Mouse (Mus musculus): Measurements from ENCODE around the gene Gipr. TPM values are rescaled to one million over a fixed set of nuclear protein-coding genes. Genes with fewer than 3 reads are reported as not detected.
A peak's percentile ranks its signal among the peaks of the same experiment; 100 is the strongest.

The Gipr gene
- polyA plus RNA-seq, 1 experiment from 2014 or later, result 6.6 TPM

DNA sequence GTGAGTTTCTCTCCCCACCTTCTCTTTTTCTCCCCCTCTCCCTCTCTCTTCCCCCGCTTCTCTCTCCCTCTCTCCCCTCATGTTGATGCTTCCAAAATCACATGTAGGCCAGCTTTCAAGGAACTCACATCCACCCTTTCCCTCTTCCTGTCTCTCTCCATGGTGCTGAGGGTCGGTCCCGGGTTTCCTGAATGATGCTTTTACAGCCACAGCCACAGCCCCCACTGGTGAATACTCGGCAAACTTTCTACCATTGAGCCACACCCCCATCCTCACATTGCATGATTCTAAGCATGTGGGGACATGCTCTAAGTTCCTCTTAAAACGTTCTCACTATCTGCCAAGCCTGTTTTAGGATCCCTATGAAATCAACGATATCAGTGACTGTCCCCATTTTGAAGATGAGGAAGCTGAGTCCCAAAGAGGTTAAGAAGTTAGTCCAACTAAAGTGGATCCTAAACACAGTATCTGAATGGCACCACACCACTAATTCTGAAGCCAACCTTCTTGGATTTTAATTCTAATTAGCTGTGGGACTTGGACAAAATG, 18.4 kb downstream of the Gipr start:
- Histone ChIP-seq H3K4me3 (peak overlapping the region; percentile 70; the same call in 1 of the 2 replicates), H3K27me3 (no peaks in the 10 kb centered on the region), H3K4me1 (peaks cover 31% of the 10 kb centered on the region), H3K9ac (peak overlapping the region; percentile 34), H3K9me3 (replicated peaks) (no peaks in the 10 kb centered on the region), H3K36me3 (ENCODE audit: poor library complexity, severe bottlenecking) (peaks cover 20% of the 10 kb centered on the region), H3K27ac (no peak overlapping the region), H3K4me2 (peak overlapping the region; percentile 86)
- no peak for ATAC-seq
- 56% methylated on average over 6 of the region's 6 CpGs for WGBS

DNA sequence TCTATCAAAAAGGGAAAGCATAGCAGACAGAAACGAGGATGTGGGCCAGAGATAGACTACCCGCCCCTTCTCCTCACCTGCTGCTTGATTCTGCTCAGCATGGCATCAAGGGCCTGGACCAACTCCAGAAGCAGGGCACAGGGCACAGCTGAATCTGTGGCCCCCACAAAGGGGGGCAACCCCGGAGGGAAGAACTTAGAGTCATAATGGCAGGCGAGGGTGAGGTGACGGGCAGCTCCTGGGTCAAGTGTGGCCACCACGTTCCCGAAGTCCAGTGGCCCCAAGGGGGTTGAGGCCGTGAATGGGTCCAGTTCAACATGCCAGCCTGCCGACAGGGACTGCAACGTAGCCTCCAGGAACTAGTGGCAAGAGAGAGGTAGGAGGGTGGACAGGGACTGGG, 19.1 kb downstream of the Gipr start:
- Histone ChIP-seq H3K9me3 (replicated peaks) (no peaks in the 10 kb centered on the region), H3K4me1 (peaks cover 31% of the 10 kb centered on the region), H3K9ac (no peak overlapping the region), H3K36me3 (ENCODE audit: poor library complexity, severe bottlenecking) (peaks cover 19% of the 10 kb centered on the region), H3K4me2 (no peak overlapping the region), H3K4me3 (no peak overlapping the region), H3K27me3 (no peaks in the 10 kb centered on the region), H3K27ac (no peak overlapping the region)
- no peak for ATAC-seq
- WGBS, result 90% methylated on average over 10 of the region's 10 CpGs

DNA sequence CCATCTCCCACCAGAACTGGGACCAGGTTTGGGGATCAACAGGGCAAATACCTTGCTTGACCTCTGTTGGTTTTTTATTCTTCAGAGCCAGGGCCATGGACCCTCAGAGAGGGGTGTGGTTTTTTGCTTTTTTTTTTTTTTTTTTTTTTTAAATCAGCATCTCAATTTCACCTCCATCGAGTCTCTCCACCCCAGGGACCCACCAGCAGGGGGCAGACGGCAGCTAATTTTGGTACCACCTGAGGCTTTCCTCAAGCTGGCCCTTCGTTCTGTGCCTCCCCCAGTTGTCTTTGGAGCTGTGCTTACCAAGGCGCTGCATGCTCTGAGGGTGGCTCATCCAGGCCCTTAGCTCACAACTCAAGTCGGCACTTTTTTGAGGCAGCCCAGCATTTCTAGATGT, 28.5 kb downstream of the Gipr start:
- no peak for ATAC-seq
- 46% methylated on average over 5 of the region's 5 CpGs for WGBS
- Histone ChIP-seq H3K27ac (no peak overlapping the region), H3K4me3 (no peak overlapping the region), H3K9me3 (replicated peaks) (no peaks in the 10 kb centered on the region), H3K27me3 (no peaks in the 10 kb centered on the region), H3K4me1 (no peaks in the 10 kb centered on the region), H3K4me2 (no peak overlapping the region), H3K36me3 (ENCODE audit: poor library complexity, severe bottlenecking) (peaks cover 78% of the 10 kb centered on the region), H3K9ac (no peak overlapping the region)

DNA sequence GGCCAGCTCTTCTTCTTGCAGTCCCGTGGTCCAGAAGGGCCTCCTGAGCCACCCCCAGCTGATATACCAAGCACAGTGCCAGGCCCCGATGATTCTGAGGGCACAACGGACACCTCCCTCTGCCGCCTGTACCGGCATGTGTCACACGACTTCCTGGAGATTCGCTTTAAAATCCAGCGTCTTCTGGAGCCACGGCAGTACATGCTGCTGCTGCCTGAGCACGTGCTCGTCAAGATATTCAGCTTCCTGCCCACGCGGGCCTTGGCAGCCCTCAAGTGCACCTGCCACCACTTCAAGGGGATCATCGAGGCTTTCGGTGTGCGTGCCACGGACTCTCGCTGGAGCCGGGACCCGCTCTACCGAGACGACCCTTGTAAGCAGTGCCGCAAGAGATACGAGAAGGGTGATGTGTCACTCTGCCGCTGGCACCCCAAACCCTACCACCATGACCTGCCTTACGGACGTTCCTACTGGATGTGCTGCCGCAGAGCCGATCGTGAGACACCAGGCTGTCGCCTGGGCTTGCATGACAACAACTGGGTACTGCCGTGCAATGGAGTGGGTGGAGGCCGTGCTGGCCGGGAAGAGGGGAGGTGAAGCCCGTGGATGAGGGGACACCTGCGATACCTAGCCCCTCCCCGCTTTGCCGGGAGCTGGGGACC, 29.1 kb downstream of the Gipr start:
- WGBS, result 94% methylated on average over 38 of the region's 38 CpGs

DNA sequence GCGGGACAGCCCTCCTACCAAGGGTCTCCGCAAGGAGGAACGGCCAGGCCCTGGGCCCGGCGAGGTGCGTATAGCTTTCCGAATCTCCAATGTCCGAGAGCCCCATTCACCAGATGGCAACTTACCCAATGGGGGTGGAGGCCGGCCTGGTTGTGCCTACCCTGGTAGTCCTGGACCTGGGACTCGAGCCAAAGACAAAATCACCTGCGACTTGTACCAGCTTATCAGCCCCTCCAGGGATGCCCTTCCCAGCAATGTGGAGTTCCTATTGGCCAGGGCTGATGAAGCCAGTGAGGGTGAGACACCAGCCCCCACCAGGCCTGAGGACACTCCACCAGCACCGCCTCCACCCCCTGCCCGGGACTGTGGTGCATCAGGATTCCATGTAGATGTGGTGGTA, 29.8 kb downstream of the Gipr start:
- H3K27ac ChIP-seq, result no peak overlapping the region
- no peak for ATAC-seq
- no peaks in the 10 kb centered on the region for H3K27me3 ChIP-seq
- H3K36me3 ChIP-seq (ENCODE audit: poor library complexity, severe bottlenecking), result peaks cover 68% of the 10 kb centered on the region
- no peaks in the 10 kb centered on the region for H3K9me3 ChIP-seq (replicated peaks)
- 96% methylated on average over 13 of the region's 13 CpGs for WGBS
- H3K4me2 ChIP-seq, result no peak overlapping the region
- H3K9ac ChIP-seq, result no peak overlapping the region
- H3K4me1 ChIP-seq, result peaks cover 6% of the 10 kb centered on the region; the same call in 1 of the 2 replicates
- no peak overlapping the region for H3K4me3 ChIP-seq

More for the DNA sequence above, 29.1 kb downstream of the Gipr start:
- Histone ChIP-seq H3K9me3 (replicated peaks) (no peaks in the 10 kb centered on the region), H3K27ac (no peak overlapping the region), H3K27me3 (no peaks in the 10 kb centered on the region), H3K4me1 (peaks cover 4% of the 10 kb centered on the region; the same call in 1 of the 2 replicates), H3K4me2 (no peak overlapping the region), H3K36me3 (ENCODE audit: poor library complexity, severe bottlenecking) (peaks cover 74% of the 10 kb centered on the region), H3K9ac (no peak overlapping the region), H3K4me3 (no peak overlapping the region)
- ATAC-seq, result 0 out of 2 replicates have a peak, but pooled peaks have one; percentile 25

DNA sequence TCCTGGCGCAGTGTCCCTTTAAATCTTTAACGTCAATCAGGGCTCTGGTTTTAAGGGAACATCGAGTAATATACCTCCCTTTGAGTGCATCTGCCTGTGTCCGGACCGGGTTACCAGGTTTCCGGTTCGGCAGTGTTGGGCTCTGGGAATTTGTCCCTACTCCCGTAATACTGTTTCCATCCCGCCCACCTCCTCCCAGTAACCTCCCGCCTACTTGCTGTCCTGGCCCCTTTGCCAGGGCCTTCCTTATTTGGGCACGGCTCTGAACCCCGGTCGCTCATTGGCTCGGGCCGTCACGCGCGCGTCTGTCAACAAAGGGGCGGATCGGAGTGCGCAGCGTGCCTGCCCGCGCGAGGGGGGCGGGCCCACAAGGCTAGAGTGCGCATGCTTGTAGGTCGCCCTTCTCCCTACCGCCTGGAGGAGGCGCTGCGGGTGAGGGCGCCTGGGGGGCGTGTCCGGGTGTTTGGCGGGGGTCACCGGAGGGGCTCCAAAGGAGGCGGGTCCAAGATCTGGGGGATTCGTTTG, 34.5 kb downstream of the Gipr start:
- Histone ChIP-seq H3K4me1 (peaks cover 15% of the 10 kb centered on the region), H3K9ac (peak overlapping the region; percentile 62), H3K4me3 (peak overlapping the region; percentile 46), H3K27ac (peak overlapping the region; percentile 86), H3K4me2 (peak overlapping the region; percentile 69), H3K27me3 (no peaks in the 10 kb centered on the region), H3K36me3 (ENCODE audit: poor library complexity, severe bottlenecking) (peaks cover 30% of the 10 kb centered on the region), H3K9me3 (replicated peaks) (no peaks in the 10 kb centered on the region)
- peak; percentile 99 for ATAC-seq
- WGBS, result under 1% methylated on average over 39 of the region's 39 CpGs

DNA sequence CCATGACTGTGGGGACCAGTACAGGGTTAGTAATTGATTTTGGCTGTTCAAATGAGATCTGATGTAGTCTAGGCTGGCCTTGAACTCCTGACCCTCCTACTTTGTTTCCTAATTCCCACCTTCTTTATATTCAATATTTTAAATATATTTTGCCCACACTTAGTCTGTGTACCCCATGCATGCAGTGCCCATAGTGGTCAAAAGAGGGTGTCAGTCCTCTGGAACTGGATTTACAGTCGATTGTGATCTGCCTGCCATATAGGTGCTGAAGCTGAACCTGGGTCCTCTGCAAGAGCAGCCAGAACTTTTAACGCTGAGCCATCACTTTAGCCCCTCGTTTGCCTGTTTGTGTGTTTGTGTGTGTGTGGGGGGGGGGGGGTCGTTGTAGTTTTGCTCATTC, 35.3 kb downstream of the Gipr start:
- Histone ChIP-seq H3K36me3 (ENCODE audit: poor library complexity, severe bottlenecking) (peaks cover 25% of the 10 kb centered on the region), H3K27me3 (no peaks in the 10 kb centered on the region), H3K4me1 (peaks cover 15% of the 10 kb centered on the region), H3K9me3 (replicated peaks) (no peaks in the 10 kb centered on the region), H3K4me3 (peak overlapping the region; percentile 46), H3K27ac (peak overlapping the region; percentile 86), H3K9ac (no peak overlapping the region; the same call in 1 of the 2 replicates), H3K4me2 (peak overlapping the region; percentile 69)
- no peak for ATAC-seq
- 34% methylated on average over 4 of the region's 4 CpGs for WGBS

DNA sequence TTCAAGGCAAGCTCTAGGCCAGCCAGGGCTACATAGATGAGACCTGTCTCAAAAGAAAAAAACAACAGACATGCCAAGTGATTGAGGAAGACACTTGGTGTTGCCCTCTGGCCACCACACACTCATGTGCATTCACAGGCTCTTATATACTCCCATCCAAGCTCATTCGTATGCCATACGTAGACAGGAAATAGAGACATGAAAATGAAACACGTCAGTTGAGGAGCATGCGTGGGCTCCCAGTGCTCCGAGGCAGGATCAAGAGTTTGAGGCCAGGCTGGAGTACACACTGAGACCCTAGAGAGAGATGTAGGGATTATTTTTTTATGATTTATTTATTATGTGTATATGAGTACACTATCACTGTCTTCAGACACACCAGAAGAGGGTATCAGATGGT, 36.5 kb downstream of the Gipr start:
- no peak overlapping the region for H3K27ac ChIP-seq
- 93% methylated on average over 5 of the region's 5 CpGs for WGBS
- no peak overlapping the region for H3K4me2 ChIP-seq
- H3K9me3 ChIP-seq (replicated peaks), result no peaks in the 10 kb centered on the region
- no peak for ATAC-seq
- H3K27me3 ChIP-seq, result no peaks in the 10 kb centered on the region
- H3K4me1 ChIP-seq, result peaks cover 15% of the 10 kb centered on the region
- H3K9ac ChIP-seq, result no peak overlapping the region
- H3K36me3 ChIP-seq (ENCODE audit: poor library complexity, severe bottlenecking), result peaks cover 12% of the 10 kb centered on the region
- no peak overlapping the region for H3K4me3 ChIP-seq

DNA sequence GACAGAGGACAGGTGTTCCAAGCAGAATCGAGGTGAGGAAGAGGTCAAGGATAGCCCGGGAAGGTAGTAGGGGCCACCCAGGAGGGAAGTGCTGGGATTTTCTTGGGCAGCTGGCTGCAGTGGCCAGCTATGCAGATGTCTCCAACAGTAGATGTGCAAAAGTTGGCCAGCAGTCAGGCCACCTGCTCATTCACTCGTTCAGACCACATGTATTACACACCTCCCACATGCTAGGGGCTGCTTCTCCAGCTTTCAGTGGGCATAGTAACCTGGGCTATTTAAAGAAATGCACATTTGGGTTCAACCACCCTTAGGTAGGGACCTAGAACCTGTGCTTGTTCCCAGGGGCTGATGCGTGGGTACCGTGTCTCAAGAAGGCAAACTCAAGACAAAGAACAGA, 38.2 kb downstream of the Gipr start:
- Histone ChIP-seq H3K4me3 (no peak overlapping the region), H3K9me3 (replicated peaks) (no peaks in the 10 kb centered on the region), H3K36me3 (ENCODE audit: poor library complexity, severe bottlenecking) (peaks cover 11% of the 10 kb centered on the region; the same call in 1 of the 2 replicates), H3K27me3 (no peaks in the 10 kb centered on the region), H3K9ac (no peak overlapping the region), H3K27ac (no peak overlapping the region), H3K4me2 (no peak overlapping the region), H3K4me1 (peaks cover 15% of the 10 kb centered on the region)
- 91% methylated on average over 5 of the region's 5 CpGs for WGBS
- ATAC-seq, result no peak

DNA sequence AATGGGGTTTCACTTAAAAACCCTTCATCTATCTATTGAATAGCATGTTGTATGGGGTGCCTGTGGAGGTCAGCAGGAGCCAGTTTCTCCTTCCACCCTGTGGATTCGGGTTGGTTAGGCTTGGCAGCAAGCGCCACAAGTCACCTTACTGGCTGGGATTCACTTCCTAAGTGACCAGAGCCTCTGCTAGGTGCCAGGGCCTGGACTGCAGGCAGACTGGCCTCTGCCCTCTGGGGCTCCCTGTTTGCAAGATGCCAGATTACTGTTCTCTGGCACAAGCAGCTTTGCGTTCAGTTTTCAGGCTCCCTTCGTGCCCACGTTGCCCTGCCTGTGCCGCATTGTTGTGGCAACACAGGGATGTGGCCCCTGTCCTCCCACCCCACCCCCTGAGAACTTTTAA, 41.2 kb downstream of the Gipr start:
- 88% methylated on average over 6 of the region's 6 CpGs for WGBS
- no peak overlapping the region for H3K27ac ChIP-seq
- no peaks in the 10 kb centered on the region for H3K27me3 ChIP-seq

DNA sequence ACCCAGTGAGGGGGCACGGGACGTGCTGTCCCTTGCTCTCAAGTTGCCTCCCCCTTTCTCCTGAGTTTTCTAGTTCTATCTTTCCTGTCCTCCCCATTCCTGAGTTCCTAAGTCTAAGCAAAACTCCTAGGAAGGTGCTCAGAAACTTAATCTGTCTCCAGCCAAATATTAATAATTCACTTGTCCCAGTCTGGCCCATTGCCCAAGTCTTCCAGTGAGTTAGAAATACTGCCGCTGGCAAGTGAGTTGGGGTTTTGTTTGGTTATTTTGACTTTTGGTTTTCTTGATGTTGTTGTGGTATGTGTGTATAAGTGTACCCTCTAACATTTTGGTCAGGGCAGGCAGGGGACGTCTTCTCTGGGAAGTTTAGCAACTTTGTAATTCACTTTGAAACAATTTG, 44.2 kb downstream of the Gipr start:
- ATAC-seq, result no peak
- Histone ChIP-seq H3K27me3 (0 out of 2 replicates have a peak, but pooled peaks cover 4% of the 10 kb centered on the region), H3K9me3 (replicated peaks) (peaks cover 10% of the 10 kb centered on the region; the same call in 1 of the 2 replicates), H3K4me2 (no peak overlapping the region), H3K4me1 (peaks cover 21% of the 10 kb centered on the region), H3K9ac (no peak overlapping the region), H3K4me3 (no peak overlapping the region), H3K36me3 (ENCODE audit: poor library complexity, severe bottlenecking) (peaks cover 3% of the 10 kb centered on the region; the same call in 1 of the 2 replicates), H3K27ac (no peak overlapping the region)
- WGBS, result 94% methylated on average over 4 of the region's 4 CpGs

More for the DNA sequence above, 41.2 kb downstream of the Gipr start:
- H3K36me3 ChIP-seq (ENCODE audit: poor library complexity, severe bottlenecking), result peaks cover 11% of the 10 kb centered on the region; the same call in 1 of the 2 replicates
- H3K9ac ChIP-seq, result no peak overlapping the region
- peaks cover 16% of the 10 kb centered on the region for H3K4me1 ChIP-seq
- ATAC-seq, result no peak
- H3K9me3 ChIP-seq (replicated peaks), result no peaks in the 10 kb centered on the region
- H3K4me2 ChIP-seq, result no peak overlapping the region
- H3K4me3 ChIP-seq, result no peak overlapping the region

DNA sequence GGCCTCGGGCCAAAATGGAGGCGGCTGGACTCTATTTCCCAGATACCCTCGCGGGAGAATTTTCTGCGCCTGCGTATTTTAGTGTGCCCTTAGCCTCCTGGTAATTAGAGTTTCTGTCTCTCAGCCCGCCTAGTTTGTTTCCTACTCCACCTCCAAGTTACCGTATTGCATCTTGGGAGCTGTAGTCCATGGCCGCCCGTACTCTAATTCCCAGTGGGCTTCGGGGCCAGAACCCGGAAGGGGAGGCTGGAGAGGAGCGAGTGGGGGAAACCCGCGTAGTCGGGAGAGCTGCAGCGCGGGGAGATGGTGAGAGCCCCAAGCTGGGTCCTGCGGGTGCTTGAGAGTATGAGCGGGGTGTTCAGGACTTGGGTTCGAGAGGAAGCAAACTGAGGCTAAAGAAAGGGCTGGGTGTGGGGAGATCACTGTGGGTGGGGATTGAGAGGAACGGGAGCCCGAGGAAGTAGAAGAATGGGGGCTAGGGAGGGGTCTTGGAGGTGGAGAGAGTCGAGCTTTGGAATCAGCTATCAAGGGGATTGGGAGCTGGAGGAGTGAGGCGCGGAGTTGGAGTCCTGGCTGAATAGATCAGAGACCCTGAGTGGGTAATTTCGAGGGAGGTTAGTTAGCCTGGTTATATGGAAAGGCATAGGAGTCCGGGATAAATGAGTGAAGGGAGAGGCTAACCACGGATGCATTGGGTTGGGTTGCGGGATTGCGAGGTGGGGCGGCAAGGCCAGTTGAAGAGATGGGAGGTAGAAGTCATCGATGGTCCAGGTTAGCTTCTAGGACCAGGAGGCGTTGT, 46.1 kb downstream of the Gipr start, which contains the start of gene Fbxo46:
Gene Fbxo46 (plus strand): TSS at position 229 of the 799 bp plus-strand sequence.
- H3K27me3 ChIP-seq, result 0 out of 2 replicates have a peak, but pooled peaks cover 4% of the 10 kb centered on the region
- peak within 1 kb of the TSS; percentile 69 for H3K4me3 ChIP-seq
- peak within 1 kb of the TSS; percentile 35; the same call in 1 of the 2 replicates for H3K27ac ChIP-seq
- H3K4me2 ChIP-seq, result peak within 1 kb of the TSS; percentile 93
- WGBS, result 3% methylated on average over 34 of the region's 34 CpGs
- ATAC-seq, result peak; percentile 97
- H3K9ac ChIP-seq, result peak within 1 kb of the TSS; percentile 82
- no peaks in the 10 kb centered on the region for H3K36me3 ChIP-seq (ENCODE audit: poor library complexity, severe bottlenecking)
- H3K4me1 ChIP-seq, result peaks cover 21% of the 10 kb centered on the region
- peaks cover 10% of the 10 kb centered on the region; the same call in 1 of the 2 replicates for H3K9me3 ChIP-seq (replicated peaks)
